Mouse (Mus musculus) left cerebral cortex, postnatal 14 days (tissue): Measurements from ENCODE around the gene Il2ra. TPM values are rescaled to one million over a fixed set of nuclear protein-coding genes. Genes with fewer than 3 reads are reported as not detected.
"Not testable (repeated sequence)": the region's sequence is repeated elsewhere in the genome, so short reads cannot be mapped to it uniquely, and the experiment has no call there.

Source experiments
- DNase-seq, 2 experiments: peaks; one replicate each; pipeline ENCODE4 v3.0.0; 2021 to 2022; ENCODE audit warnings: low spot score in 2 of 2, mixed read lengths in 1 of 2
- intact Hi-C: fragments of 180-260 bp; cut with DNase I; formaldehyde crosslinking; loops from one replicate; pipeline ENCODE4 v1.15.1; 2025
- total RNA-seq, 2 experiments: library from RNA; stranded (reverse); gene quantifications; 2 replicates each; pipeline ENCODE4 v1.2.3; 2021

Il2ra gene
- total RNA-seq, 2 experiments from 2014 or later = 0.11 to 0.13 TPM

GRCm38 (mm10) chr2:11690201-11690890 lies 47.7 kb downstream of the Il2ra start:
- no peak for DNase-seq
- intact Hi-C loops = no loop called here

GRCm38 (mm10) chr2:11693352-11693751 lies 50.7 kb downstream of the Il2ra start:
- DNase-seq = no peak
- intact Hi-C loops = no loop called here

- intact Hi-C loops = no loop called here
- DNase-seq = no peak
Observed at GRCm38 (mm10) chr2:11694104-11694503, 51.5 kb downstream of the Il2ra start.

GRCm38 (mm10) chr2:11695867-11696266 lies 53.3 kb downstream of the Il2ra start:
- intact Hi-C loops = no loop called here
- no peak for DNase-seq

- intact Hi-C loops = no loop called here
- no peak for DNase-seq
Observed at GRCm38 (mm10) chr2:11698994-11699393, 56.4 kb downstream of the Il2ra start.

- intact Hi-C loops = no loop called here
- DNase-seq = no peak
Observed at GRCm38 (mm10) chr2:11699905-11700304, 57.3 kb downstream of the Il2ra start.

- intact Hi-C loops = no loop called here
- DNase-seq = peak; percentile 44 to 49
Observed at GRCm38 (mm10) chr2:11705201-11706025, 62.8 kb downstream of the Il2ra start, which contains the start of gene Il15ra. TSS of gene Il15ra (plus strand) at chr2:11705290.

- intact Hi-C loops = no loop called here
- DNase-seq = peak in 1 of 2 experiments; percentile 32
Observed at GRCm38 (mm10) chr2:11706030-11706745, 63.6 kb downstream of the Il2ra start.

GRCm38 (mm10) chr2:11706746-11707065 lies 64.1 kb downstream of the Il2ra start:
- peak in 1 of 2 experiments; percentile 10 for DNase-seq
- intact Hi-C loops = no loop called here

GRCm38 (mm10) chr2:11708538-11708937 lies 65.9 kb downstream of the Il2ra start:
- intact Hi-C loops = no loop called here
- DNase-seq = peak in 1 of 2 experiments; percentile 16

- DNase-seq, intact Hi-C loops: not testable (repeated sequence)
Observed at GRCm38 (mm10) chr2:11710101-11710500, 67.5 kb downstream of the Il2ra start.

GRCm38 (mm10) chr2:11712483-11712990 lies 69.9 kb downstream of the Il2ra start:
- intact Hi-C loops = no loop called here
- DNase-seq = no peak

- DNase-seq = no peak
- intact Hi-C loops = no loop called here
Observed at GRCm38 (mm10) chr2:11713021-11713420, 70.4 kb downstream of the Il2ra start.

- intact Hi-C loops = no loop called here
- DNase-seq = peak; percentile 51 to 84
Observed at GRCm38 (mm10) chr2:11714535-11714934, 71.9 kb downstream of the Il2ra start.

GRCm38 (mm10) chr2:11718573-11718972 lies 76.0 kb downstream of the Il2ra start:
- intact Hi-C loops = no loop called here
- no peak for DNase-seq

GRCm38 (mm10) chr2:11722564-11722963 lies 80.0 kb downstream of the Il2ra start:
- intact Hi-C loops = no loop called here
- no peak for DNase-seq

GRCm38 (mm10) chr2:11727574-11727973 lies 85.0 kb downstream of the Il2ra start:
- DNase-seq = no peak

GRCm38 (mm10) chr2:11729091-11729490 lies 86.5 kb downstream of the Il2ra start:
- intact Hi-C loops = no loop called here
- no peak for DNase-seq

More at GRCm38 (mm10) chr2:11727574-11727973, 85.0 kb downstream of the Il2ra start:
- intact Hi-C loops = no loop called here

- DNase-seq = peak in 1 of 2 experiments; percentile 18
- intact Hi-C loops = no loop called here
Observed at GRCm38 (mm10) chr2:11732978-11733377, 90.4 kb downstream of the Il2ra start.

- DNase-seq = no peak
- intact Hi-C loops = no loop called here
Observed at GRCm38 (mm10) chr2:11735853-11736252, 93.2 kb downstream of the Il2ra start.
